Mouse (Mus musculus) ovary, adult 18-20 months (tissue): ENCODE measurements around the gene Cnppd1.
A peak's percentile ranks its signal among the peaks of the same experiment; 100 is the strongest.

ENCODE experiments used
- DNase-seq: peaks from one replicate; pipeline ENCODE4 v3.0.0; 2022; ENCODE audit warnings: low spot score, mixed read lengths

Cnppd1 gene

DNA sequence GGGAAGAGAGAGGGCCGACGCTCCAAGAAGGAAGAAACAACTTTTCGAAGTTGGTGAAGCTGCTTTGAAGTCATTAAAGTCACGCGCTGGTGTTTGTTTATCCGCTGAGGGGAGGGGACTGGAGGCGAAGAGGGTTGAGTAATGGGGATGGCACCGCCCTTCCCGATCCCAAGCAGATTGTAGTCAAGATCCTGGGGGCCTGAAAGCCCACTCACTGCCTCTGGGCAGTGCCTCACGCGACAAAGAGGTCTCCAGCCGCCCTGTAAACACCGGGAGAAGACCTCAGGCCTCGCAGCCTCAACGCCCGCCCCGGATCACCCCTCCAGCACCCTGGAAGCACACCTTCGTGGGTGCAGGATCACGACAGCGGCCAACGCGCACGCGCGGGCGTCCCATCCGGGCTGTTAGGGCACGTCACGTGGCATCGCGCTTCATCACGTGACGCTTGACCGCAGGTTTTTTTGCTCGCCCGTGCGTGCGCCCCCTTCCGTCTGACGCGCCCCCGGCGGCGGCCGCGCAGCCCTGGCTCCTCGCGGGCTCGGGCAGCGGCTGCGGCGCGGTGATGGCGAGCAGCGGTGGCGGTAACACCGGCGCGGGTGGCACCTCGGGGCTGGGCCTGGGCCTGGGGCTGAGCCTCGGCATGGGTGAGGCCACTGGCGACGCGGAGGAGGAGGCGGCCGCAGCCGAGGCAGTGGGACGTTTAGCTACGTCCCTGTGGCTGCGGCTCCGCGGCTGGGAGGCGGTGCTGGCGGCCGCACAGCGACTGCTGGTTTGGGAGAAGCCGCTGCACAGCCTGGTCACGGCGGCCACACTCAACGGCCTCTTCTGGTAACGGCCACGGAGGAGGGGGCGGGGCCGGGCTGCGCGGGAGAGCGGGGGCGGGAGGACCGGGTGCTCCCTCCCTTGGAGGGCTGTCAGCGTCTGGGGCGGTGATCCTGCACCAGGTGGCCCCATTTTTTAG is at the start of gene Cnppd1, which contains the start of gene Retreg2:
Gene Cnppd1 (minus strand): TSS at position 411 of the 961 bp plus-strand sequence.
Gene Retreg2 (plus strand): TSS at position 478 of the 961 bp plus-strand sequence.
- peak; percentile 91 for DNase-seq

- peak; percentile 98 for DNase-seq
Measured at GRCm38 (mm10) chr1:75191622-75192402, 49.3 kb upstream of the Cnppd1 start, which contains the start of the genes Ankzf1 and Atg9a. Ankzf1 (plus strand) TSS chr1:75192151. Atg9a (minus strand) TSS chr1:75192196.

DNA sequence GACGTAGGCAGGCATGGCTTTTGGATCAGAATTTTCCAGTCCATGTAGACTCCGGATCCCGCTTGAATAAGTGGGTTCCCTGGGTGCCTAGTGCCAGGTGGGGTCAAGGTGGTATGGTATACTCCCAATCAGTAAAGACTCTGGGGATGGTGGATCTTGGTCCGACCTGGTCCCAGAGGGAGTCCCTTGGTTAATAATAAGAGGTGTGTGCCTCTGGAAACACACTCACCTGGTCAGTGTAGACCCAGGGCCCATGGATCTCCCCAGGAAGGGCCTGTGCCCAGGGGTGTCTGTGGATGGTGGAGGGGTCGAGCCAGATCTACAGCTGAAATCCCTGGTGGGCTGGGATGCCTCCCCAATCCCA is 48.7 kb upstream of the Cnppd1 start:
- no peak for DNase-seq

- DNase-seq, result no peak
Measured at GRCm38 (mm10) chr1:75190577-75190976, 48.1 kb upstream of the Cnppd1 start.

DNA sequence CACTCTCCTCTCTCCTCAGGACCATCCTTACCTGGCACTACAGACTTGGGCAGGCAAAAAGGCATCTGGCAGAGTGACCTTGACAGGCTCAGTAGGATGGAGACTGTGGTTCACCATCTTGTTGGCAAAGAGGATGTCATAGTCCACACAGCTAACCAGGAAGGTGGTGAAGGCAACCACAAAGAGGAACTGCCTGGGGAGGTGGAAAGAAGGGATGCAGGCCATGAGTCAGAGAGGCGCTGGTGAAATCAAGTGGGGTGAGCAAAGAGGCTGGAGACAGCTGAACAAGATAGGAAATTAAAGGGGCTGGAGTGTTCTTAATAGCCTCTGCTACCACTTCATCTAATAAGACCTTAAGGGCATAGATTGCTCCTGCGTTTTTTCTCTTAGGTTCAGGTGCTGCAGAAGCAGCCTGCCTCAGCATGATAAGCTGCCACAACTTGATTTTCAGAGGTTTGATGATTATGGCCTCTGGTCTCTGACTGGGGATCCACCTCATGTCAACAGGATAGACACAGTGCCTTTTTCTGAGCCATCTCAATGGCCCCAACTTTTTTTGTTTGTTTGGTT is 45.5 kb upstream of the Cnppd1 start:
- DNase-seq, result no peak

GRCm38 (mm10) chr1:75187126-75187525 is 44.6 kb upstream of the Cnppd1 start:
- no peak for DNase-seq

DNA sequence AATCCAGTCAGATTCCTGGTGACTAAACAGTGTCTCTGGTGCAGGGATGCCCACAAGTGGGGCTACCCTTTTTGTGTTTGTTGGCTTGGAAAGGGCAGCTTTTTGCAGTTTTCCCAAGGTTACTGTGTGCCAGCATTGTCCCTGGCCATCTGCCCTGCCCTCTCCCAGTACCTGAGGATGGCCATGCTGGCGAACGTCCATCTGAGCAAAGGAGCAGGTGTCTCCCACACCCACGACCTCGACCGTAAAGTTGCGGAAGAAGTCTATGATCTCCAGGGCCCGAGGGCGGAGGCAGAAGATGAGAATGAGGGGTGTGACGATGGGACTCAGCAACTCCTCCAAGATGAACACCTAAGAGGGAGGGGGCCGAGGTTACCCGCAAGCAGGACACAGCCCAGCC is 43.0 kb upstream of the Cnppd1 start:
- DNase-seq, result no peak

DNA sequence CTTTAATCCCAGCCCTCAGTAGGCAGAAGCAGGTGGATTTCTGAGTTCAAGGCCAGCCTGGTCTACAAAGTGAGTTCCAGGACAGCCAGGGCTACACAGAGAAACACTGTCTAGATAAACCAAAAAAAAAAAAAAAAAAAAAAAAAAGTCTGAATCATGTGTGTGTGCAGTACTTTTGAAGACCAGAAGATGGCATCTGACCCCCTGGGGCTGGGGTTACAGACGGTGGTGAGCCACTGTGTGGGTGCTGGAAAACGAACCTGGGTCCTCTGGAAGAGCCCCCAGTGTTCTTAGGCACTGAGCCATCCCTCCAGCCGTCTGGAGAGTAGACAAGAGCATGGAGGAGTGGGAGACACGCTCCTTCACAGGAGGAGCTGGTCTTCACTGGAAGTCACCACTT is 39.6 kb upstream of the Cnppd1 start:
- no peak for DNase-seq

GRCm38 (mm10) chr1:75181377-75181870 is 38.9 kb upstream of the Cnppd1 start:
- DNase-seq, result no peak

DNA sequence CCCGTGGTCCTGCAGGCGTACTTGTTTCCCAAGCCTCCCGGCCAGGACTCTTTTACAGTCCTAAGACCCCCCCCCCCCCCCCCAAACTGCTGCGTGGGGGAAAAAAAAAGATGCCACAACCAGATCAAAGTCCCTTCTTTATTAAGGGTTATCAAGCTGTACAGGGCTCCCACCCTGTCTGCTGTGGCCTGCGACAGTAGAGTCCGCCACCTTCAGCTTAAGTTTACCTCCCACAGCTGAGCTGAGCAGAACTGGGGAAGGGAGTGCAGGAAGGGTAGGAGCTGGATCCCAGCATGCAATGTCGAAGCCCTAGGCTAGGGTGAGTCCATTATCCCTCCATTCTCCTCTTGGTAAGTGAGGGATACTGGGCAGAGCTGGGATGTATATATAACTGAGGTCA is 38.2 kb upstream of the Cnppd1 start:
- DNase-seq, result no peak

- DNase-seq, result peak; percentile 80
Measured at GRCm38 (mm10) chr1:75180105-75180590, 37.6 kb upstream of the Cnppd1 start, which contains the start of gene Abcb6. Abcb6 (minus strand) TSS chr1:75180392.

GRCm38 (mm10) chr1:75179334-75180104 is 37.0 kb upstream of the Cnppd1 start:
- DNase-seq, result no peak

DNA sequence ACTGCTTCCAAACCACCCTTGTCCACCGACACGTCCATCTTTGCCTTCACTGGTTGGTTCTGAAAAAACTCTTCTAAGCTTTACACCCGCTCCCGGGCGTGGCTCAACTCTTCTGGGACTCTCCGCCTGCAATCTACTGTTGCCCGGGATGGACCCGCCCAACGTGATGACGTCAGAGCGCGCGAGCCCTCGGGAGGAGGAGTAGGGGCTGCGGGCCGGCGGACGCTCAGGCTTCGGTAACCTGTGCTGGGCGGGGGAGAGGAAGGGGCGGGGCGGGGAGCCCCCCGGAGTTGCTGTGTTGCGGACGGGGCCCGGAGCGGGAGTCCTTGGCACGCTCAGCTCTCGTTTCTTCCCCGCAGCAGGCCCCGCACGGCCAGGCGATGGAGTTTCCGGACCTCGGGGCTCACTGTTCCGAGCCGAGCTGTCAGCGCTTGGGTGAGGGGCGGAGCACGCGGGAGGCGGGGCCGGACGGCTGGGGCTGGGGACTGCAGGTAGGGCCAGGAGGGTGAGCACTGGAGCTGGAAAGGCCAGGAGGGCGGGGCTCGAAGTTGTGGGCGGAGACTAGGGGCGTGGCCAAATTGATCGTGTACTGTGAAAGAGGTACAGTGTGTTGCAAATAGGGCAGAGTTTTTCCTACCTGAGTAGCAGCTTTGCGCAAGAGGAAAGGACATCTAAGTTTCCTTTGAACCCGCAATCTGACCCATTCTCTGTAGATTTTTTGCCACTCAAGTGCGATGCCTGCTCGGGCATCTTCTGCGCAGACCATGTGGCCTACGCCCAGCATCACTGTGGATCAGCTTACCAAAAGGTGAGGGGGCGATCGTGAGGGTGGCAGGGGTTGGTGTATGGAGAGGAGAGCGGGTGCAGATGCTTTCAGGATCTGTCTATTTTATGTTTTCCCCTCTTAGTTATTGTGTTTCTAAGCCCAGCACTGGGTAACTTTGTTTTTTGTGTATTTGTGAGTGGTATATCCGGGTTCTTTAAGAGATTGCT is 26.3 kb upstream of the Cnppd1 start, which contains the start of gene Zfand2b:
Gene Zfand2b (plus strand): TSS at position 175 of the 993 bp plus-strand sequence.
- DNase-seq, result peak; percentile 95

GRCm38 (mm10) chr1:75168093-75168471 is 25.6 kb upstream of the Cnppd1 start:
- no peak for DNase-seq

- no peak for DNase-seq
Measured at GRCm38 (mm10) chr1:75160256-75160617, 17.7 kb upstream of the Cnppd1 start.

GRCm38 (mm10) chr1:75159540-75160255 is 17.2 kb upstream of the Cnppd1 start:
- DNase-seq, result no peak

- DNase-seq, result no peak
Measured at GRCm38 (mm10) chr1:75158990-75159389, 16.5 kb upstream of the Cnppd1 start.

DNA sequence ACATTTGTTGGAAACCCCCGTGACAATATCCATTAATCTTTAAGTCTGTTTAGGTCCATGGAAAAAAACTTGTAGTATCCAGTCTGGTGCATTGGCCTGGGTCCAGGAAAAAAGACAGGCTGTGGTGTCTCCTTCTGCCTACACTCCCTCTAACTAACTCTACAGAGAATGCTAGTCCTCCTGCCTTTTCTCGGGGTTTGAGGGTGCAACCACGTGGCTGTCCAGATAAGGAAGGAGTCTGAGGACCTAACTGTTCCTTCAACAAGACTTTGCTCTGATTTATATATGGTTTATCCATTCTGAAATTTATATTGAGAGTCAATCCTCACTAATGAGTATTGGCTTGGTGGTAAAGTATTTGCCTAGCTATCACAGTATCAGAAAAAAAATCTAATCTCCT is 13.3 kb upstream of the Cnppd1 start:
- DNase-seq, result no peak

DNA sequence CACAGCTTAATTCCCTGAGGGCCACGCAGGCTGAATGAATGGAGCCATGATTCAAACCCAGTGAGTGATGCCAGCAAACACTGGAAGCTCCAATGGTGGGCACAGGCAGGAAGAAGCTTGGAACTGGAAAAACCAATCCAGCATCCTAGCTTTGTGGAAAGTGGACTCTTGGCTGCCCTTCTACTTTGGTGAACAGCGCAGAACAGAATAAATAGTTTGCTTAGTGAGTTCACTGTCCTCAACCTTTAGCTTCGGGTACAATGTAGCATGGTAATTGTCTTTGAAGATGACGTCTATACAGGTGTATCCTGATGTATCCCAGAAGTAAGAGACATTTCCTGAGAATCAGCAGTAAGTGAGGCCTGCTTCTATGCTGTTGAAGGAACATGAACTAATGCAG is 6.2 kb upstream of the Cnppd1 start:
- no peak for DNase-seq
